15 mouse cellular contexts compared by ENCODE assay signal in the genomic region with DNA sequence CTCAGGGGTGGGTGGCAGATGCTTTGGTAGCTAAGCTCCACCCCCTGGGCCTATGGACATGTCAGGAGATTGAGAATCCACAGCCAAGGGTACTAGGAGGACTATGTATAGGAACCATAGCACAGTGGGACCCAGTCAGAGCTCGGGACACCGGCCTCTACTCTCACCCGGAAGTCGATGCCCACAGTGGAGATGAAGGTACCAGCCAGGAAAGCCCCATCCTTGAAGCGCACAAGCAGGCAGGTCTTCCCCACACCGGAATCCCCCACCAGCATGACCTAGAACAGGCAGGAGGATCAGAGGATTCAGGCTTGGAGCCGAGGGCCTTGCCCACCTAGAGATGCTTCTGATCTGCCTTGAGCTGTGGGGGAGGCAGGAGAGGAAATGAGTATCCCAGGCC. TPM values are rescaled to one million over a fixed set of nuclear protein-coding genes. Genes with fewer than 3 reads are reported as not detected.
DNase-seq lines count a peak whose midpoint lies in the region; ATAC-seq and TF ChIP-seq lines count a peak whose summit lies in the region.
"Had no signal": no experiment of that assay in that cellular context is flagged by ENCODE, and none has a peak within 500 bp of the region (broad histone marks: within the 10 kb centered on the region; RNA-seq: fewer than 3 reads in every experiment).

No protein-coding gene starts in this region.

- peak; percentile 53 for DNase-seq in cerebellum, adult 11-12 months
- DNase-seq in cerebellum, postnatal 14 days = no peak
- DNase-seq in kidney, adult 8-10 months = no peak
- DNase-seq in A20 (ENCODE audit: low read depth, low spot score) = peak; percentile 38
- DNase-seq in hindbrain, postnatal 0 days (ENCODE audit: low spot score) = no peak
- DNase-seq in gastrocnemius, postnatal 25 days = no peak
- no peak for DNase-seq in spleen, postnatal 14 days (ENCODE audit: low spot score in 2 of 2)
- DNase-seq: cerebellum, postnatal 25 days; layer of hippocampus, adult 9-11 months; spleen, adult 18-20 months; thymus, adult 18-20 months had no signal

- peak overlapping the region; percentile 5; the same call in 1 of the 2 replicates for H3K9ac ChIP-seq in kidney, embryonic 16.5 days (replicated peaks; ENCODE audit: low read length)
- no peak overlapping the region; the same call in 1 of the 2 replicates for H3K9ac ChIP-seq in hindbrain, postnatal 0 days (replicated peaks; ENCODE audit: low read length)

- no peaks in the 10 kb centered on the region for H3K27me3 ChIP-seq in kidney, embryonic 16.5 days (ENCODE audit: insufficient read depth, low read length)
- H3K27me3 ChIP-seq in hindbrain, postnatal 0 days (ENCODE audit: insufficient read depth, low read length) = no peaks in the 10 kb centered on the region

- H3K4me2 ChIP-seq in kidney, embryonic 16.5 days (replicated peaks; ENCODE audit: low read depth, low read length) = no peak overlapping the region
- H3K4me2 ChIP-seq in hindbrain, postnatal 0 days (ENCODE audit: low read depth, low read length) = peak overlapping the region; percentile 74; the same call in 1 of the 2 replicates

- ATAC-seq in kidney, embryonic 16.5 days (ENCODE audit: low FRiP score, low TSS enrichment) = no peak
- ATAC-seq in hindbrain, postnatal 0 days = no peak
- ATAC-seq: inflammation-experienced regulatory T-cells, adult 6 months; lung, postnatal 0 days had no signal

- H3K4me1 ChIP-seq in kidney, embryonic 16.5 days (ENCODE audit: insufficient read depth, low read length) = peaks cover 43% of the 10 kb centered on the region
- peaks cover 28% of the 10 kb centered on the region for H3K4me1 ChIP-seq in hindbrain, postnatal 0 days (ENCODE audit: insufficient read depth, low read length)

- no peak for TF ChIP-seq CTCF in hindbrain, postnatal 0 days (IDR thresholded peaks at IDR 0.05; ENCODE audit: low read depth)

- no peaks in the 10 kb centered on the region for H3K9me3 ChIP-seq in kidney, embryonic 16.5 days (ENCODE audit: low read length)
- H3K9me3 ChIP-seq in hindbrain, postnatal 0 days (ENCODE audit: low read length) = no peaks in the 10 kb centered on the region

- no peak overlapping the region for H3K27ac ChIP-seq in kidney, embryonic 16.5 days (ENCODE audit: low read length)
- no peak overlapping the region for H3K27ac ChIP-seq in hindbrain, postnatal 0 days

- peaks cover 17% of the 10 kb centered on the region; the same call in 1 of the 2 replicates for H3K36me3 ChIP-seq in kidney, embryonic 16.5 days (ENCODE audit: insufficient read depth, low read length)
- H3K36me3 ChIP-seq in hindbrain, postnatal 0 days (ENCODE audit: insufficient read depth, low read length) = no peaks in the 10 kb centered on the region

- WGBS in kidney, embryonic 16.5 days = 69% methylated on average over 7 of the region's 7 CpGs
- 77% methylated on average over 7 of the region's 7 CpGs for WGBS in hindbrain, postnatal 0 days

- no peak overlapping the region for H3K4me3 ChIP-seq in kidney, embryonic 16.5 days (ENCODE audit: low read length)
- no peak overlapping the region for H3K4me3 ChIP-seq in hindbrain, postnatal 0 days (ENCODE audit: low read length)

RNA-seq across cellular contexts. Expression of gene Rab26, which starts 2.0 kb away (rescaled TPM):
- polyA plus RNA-seq in kidney, embryonic 16.5 days (2015; fragmentation: Nextera tagmentation; extraction: Ambion mirVana) = 2.8 and 3.0 TPM in 2 replicates
- 2.7 and 4.0 TPM in 2 replicates for total RNA-seq in hindbrain, postnatal 0 days (2014; rRNA removed)
- 10.6 and 14.7 TPM in 2 replicates for polyA plus RNA-seq in hindbrain, postnatal 0 days (2015; fragmentation: Nextera tagmentation; extraction: Ambion mirVana)
- total RNA-seq in gastrocnemius, postnatal 25 days (2021) = under 1 TPM in 1 of 2 experiments, not detected in 1; 0.23 TPM
- total RNA-seq: monocyte, adult 5-6 weeks had no signal

RNA-seq across cellular contexts. Expression of gene Traf7, which starts 4.3 kb away (rescaled TPM):
- 102 and 113 TPM in 2 replicates for polyA plus RNA-seq in kidney, embryonic 16.5 days (2015; fragmentation: Nextera tagmentation; extraction: Ambion mirVana)
- 159 and 165 TPM in 2 replicates for total RNA-seq in hindbrain, postnatal 0 days (2014; rRNA removed)
- polyA plus RNA-seq in hindbrain, postnatal 0 days (2015; fragmentation: Nextera tagmentation; extraction: Ambion mirVana) = 64.0 and 66.1 TPM in 2 replicates
- total RNA-seq in gastrocnemius, postnatal 25 days (2021) = 10 to 100 TPM; 33.2 to 36.7 TPM

RNA-seq across cellular contexts. Expression of gene Pkd1, which starts 17.6 kb away (rescaled TPM):
- 22.5 and 24.3 TPM in 2 replicates for polyA plus RNA-seq in kidney, embryonic 16.5 days (2015; fragmentation: Nextera tagmentation; extraction: Ambion mirVana)
- 87.9 and 99.2 TPM in 2 replicates for total RNA-seq in hindbrain, postnatal 0 days (2014; rRNA removed)
- 14.9 and 16.0 TPM in 2 replicates for polyA plus RNA-seq in hindbrain, postnatal 0 days (2015; fragmentation: Nextera tagmentation; extraction: Ambion mirVana)
- total RNA-seq in gastrocnemius, postnatal 25 days (2021) = 10 to 100 TPM; 20.2 to 21.1 TPM

RNA-seq across cellular contexts. Expression of gene Caskin1, which starts 43.6 kb away (rescaled TPM):
- polyA plus RNA-seq in kidney, embryonic 16.5 days (2015; fragmentation: Nextera tagmentation; extraction: Ambion mirVana) = 1.5 and 2.2 TPM in 2 replicates
- 152 and 163 TPM in 2 replicates for total RNA-seq in hindbrain, postnatal 0 days (2014; rRNA removed)
- polyA plus RNA-seq in hindbrain, postnatal 0 days (2015; fragmentation: Nextera tagmentation; extraction: Ambion mirVana) = 42.1 and 43.7 TPM in 2 replicates
- under 1 TPM; 0.10 to 0.11 TPM for total RNA-seq in gastrocnemius, postnatal 25 days (2021)
- total RNA-seq: monocyte, adult 5-6 weeks had no signal

RNA-seq across cellular contexts. Expression of gene Mlst8, which starts 53.2 kb away (rescaled TPM):
- polyA plus RNA-seq in kidney, embryonic 16.5 days (2015; fragmentation: Nextera tagmentation; extraction: Ambion mirVana) = 39.3 and 40.2 TPM in 2 replicates
- 45.9 and 55.3 TPM in 2 replicates for total RNA-seq in hindbrain, postnatal 0 days (2014; rRNA removed)
- polyA plus RNA-seq in hindbrain, postnatal 0 days (2015; fragmentation: Nextera tagmentation; extraction: Ambion mirVana) = 26.3 and 26.4 TPM in 2 replicates
- 10 to 100 TPM; 10.5 to 11.7 TPM for total RNA-seq in gastrocnemius, postnatal 25 days (2021)

Comparison
In these comparisons a context has a peak if more than half of its experiments do, and no peak if none do; other contexts are left out.
1. DNase-seq: peak in cerebellum, adult 11-12 months (single experiment) and A20 (single experiment); none in cerebellum, postnatal 14 days (0 of 2), kidney, adult 8-10 months (0 of 2), hindbrain, postnatal 0 days (single experiment), gastrocnemius, postnatal 25 days (single experiment) and spleen, postnatal 14 days (0 of 2).